ENCODE assay signal across 13 mouse cellular contexts in genomic region chr6:112810521-112810830, GRCm38 (mm10).
A peak's percentile ranks its signal among the peaks of the same experiment; 100 is the strongest.
DNase-seq lines count a peak whose midpoint lies in the region; ATAC-seq lines count a peak whose summit lies in the region.
"Had no signal": no experiment of that assay in that cellular context is flagged by ENCODE, and none has a peak within 500 bp of the region (broad histone marks: within the 10 kb centered on the region; RNA-seq: fewer than 3 reads in every experiment).

No protein-coding gene starts in this region.

- no peak overlapping the region for H3K9ac ChIP-seq in embryonic facial prominence, embryonic 12.5 days
- H3K9ac ChIP-seq in hindbrain, embryonic 12.5 days: 0 out of 2 replicates have a peak overlapping the region, but pooled peaks have one; percentile 13
- H3K9ac ChIP-seq in midbrain, embryonic 15.5 days: peak overlapping the region; percentile 0; the same call in 1 of the 2 replicates
- H3K9ac ChIP-seq: heart, embryonic 13.5 days; limb, embryonic 15.5 days had no signal

- no peak overlapping the region for H3K4me2 ChIP-seq in embryonic facial prominence, embryonic 12.5 days (replicated peaks)
- H3K4me2 ChIP-seq in hindbrain, embryonic 12.5 days (replicated peaks): peak overlapping the region; percentile 15; the same call in 1 of the 2 replicates
- H3K4me2 ChIP-seq in midbrain, embryonic 15.5 days: peak overlapping the region; percentile 12; the same call in 1 of the 2 replicates
- H3K4me2 ChIP-seq: heart, embryonic 13.5 days; limb, embryonic 15.5 days had no signal

- no peaks in the 10 kb centered on the region for H3K27me3 ChIP-seq in embryonic facial prominence, embryonic 10.5 days (replicated peaks; ENCODE audit: low read depth, poor library complexity, severe bottlenecking)
- no peaks in the 10 kb centered on the region for H3K27me3 ChIP-seq in embryonic facial prominence, embryonic 12.5 days
- no peaks in the 10 kb centered on the region for H3K27me3 ChIP-seq in hindbrain, embryonic 12.5 days
- no peaks in the 10 kb centered on the region for H3K27me3 ChIP-seq in midbrain, embryonic 15.5 days (replicated peaks)
- H3K27me3 ChIP-seq: heart, embryonic 13.5 days; limb, embryonic 15.5 days had no signal

- no peaks in the 10 kb centered on the region for H3K9me3 ChIP-seq in embryonic facial prominence, embryonic 10.5 days
- no peaks in the 10 kb centered on the region for H3K9me3 ChIP-seq in embryonic facial prominence, embryonic 12.5 days
- H3K9me3 ChIP-seq in hindbrain, embryonic 12.5 days (replicated peaks): no peaks in the 10 kb centered on the region; the same call in none of the 2 replicates
- H3K9me3 ChIP-seq in midbrain, embryonic 15.5 days: no peaks in the 10 kb centered on the region
- H3K9me3 ChIP-seq: heart, embryonic 13.5 days; limb, embryonic 15.5 days had no signal

- no peak for ATAC-seq in embryonic facial prominence, embryonic 12.5 days (ENCODE audit: insufficient number of reproducible peaks, insufficient read depth, low FRiP score, low TSS enrichment)
- ATAC-seq in hindbrain, embryonic 12.5 days (ENCODE audit: low FRiP score): no peak
- ATAC-seq in midbrain, embryonic 15.5 days (replicated peaks): no peak
- ATAC-seq in monocyte, adult 5-6 weeks (replicated peaks; ENCODE audit: insufficient number of reproducible peaks, low FRiP score, low TSS enrichment, poor library complexity, severe bottlenecking): no peak

- H3K4me1 ChIP-seq in embryonic facial prominence, embryonic 10.5 days: peaks cover 32% of the 10 kb centered on the region
- H3K4me1 ChIP-seq in embryonic facial prominence, embryonic 12.5 days: peaks cover 10% of the 10 kb centered on the region; the same call in 1 of the 2 replicates
- H3K4me1 ChIP-seq in hindbrain, embryonic 12.5 days: peaks cover 59% of the 10 kb centered on the region
- peaks cover 61% of the 10 kb centered on the region for H3K4me1 ChIP-seq in midbrain, embryonic 15.5 days
- H3K4me1 ChIP-seq: heart, embryonic 13.5 days; limb, embryonic 15.5 days had no signal

- 75% methylated on average over 4 of the region's 4 CpGs for WGBS in embryonic facial prominence, embryonic 10.5 days
- 86% methylated on average over 4 of the region's 4 CpGs for WGBS in embryonic facial prominence, embryonic 12.5 days
- whole genome bisulfite sequencing in hindbrain, embryonic 12.5 days: 56% methylated on average over 4 of the region's 4 CpGs
- 33% methylated on average over 4 of the region's 4 CpGs for WGBS in midbrain, embryonic 15.5 days

- H3K4me3 ChIP-seq in embryonic facial prominence, embryonic 10.5 days: no peak overlapping the region
- no peak overlapping the region for H3K4me3 ChIP-seq in embryonic facial prominence, embryonic 12.5 days
- no peak overlapping the region for H3K4me3 ChIP-seq in hindbrain, embryonic 12.5 days
- no peak overlapping the region for H3K4me3 ChIP-seq in midbrain, embryonic 15.5 days
- H3K4me3 ChIP-seq: heart, embryonic 13.5 days; limb, embryonic 15.5 days had no signal

- no peak for DNase-seq in embryonic facial prominence, embryonic 10.5 days (ENCODE audit: low spot score)
- no peak for DNase-seq in ovary, postnatal 10 days (ENCODE audit: low spot score)
- no peak for DNase-seq in right cerebral cortex, postnatal 10 days (ENCODE audit: low spot score in 2 of 2)
- DNase-seq: gastrocnemius, postnatal 10 days; kidney, postnatal 10 days; lung, adult 2 months; spleen, adult 18-20 months had no signal

- H3K27ac ChIP-seq in embryonic facial prominence, embryonic 10.5 days (replicated peaks): peak overlapping the region; percentile 74
- peak overlapping the region; percentile 32; the same call in 1 of the 2 replicates for H3K27ac ChIP-seq in embryonic facial prominence, embryonic 12.5 days
- H3K27ac ChIP-seq in hindbrain, embryonic 12.5 days: peak overlapping the region; percentile 95
- H3K27ac ChIP-seq in midbrain, embryonic 15.5 days: peak overlapping the region; percentile 88
- H3K27ac ChIP-seq: heart, embryonic 13.5 days; limb, embryonic 15.5 days had no signal

- H3K36me3 ChIP-seq in embryonic facial prominence, embryonic 10.5 days (replicated peaks): peaks cover 11% of the 10 kb centered on the region
- H3K36me3 ChIP-seq in embryonic facial prominence, embryonic 12.5 days: no peaks in the 10 kb centered on the region
- H3K36me3 ChIP-seq in hindbrain, embryonic 12.5 days: peaks cover 7% of the 10 kb centered on the region
- H3K36me3 ChIP-seq in midbrain, embryonic 15.5 days (replicated peaks): no peaks in the 10 kb centered on the region
- H3K36me3 ChIP-seq: heart, embryonic 13.5 days; limb, embryonic 15.5 days had no signal

Comparison
In these comparisons a context has a peak if more than half of its experiments do, and no peak if none do; other contexts are left out.
1. H3K27ac ChIP-seq: peak in every context shown above with its lines; median percentile 95 in hindbrain, embryonic 12.5 days; 88 in midbrain, embryonic 15.5 days; 74 in embryonic facial prominence, embryonic 10.5 days; 32 in embryonic facial prominence, embryonic 12.5 days.